Mouse (Mus musculus): ENCODE data around the gene Rnf157.
"Not testable (repeated sequence)": the region's sequence is repeated elsewhere in the genome, so short reads cannot be mapped to it uniquely, and the experiment has no call there.

Rnf157 gene

DNA sequence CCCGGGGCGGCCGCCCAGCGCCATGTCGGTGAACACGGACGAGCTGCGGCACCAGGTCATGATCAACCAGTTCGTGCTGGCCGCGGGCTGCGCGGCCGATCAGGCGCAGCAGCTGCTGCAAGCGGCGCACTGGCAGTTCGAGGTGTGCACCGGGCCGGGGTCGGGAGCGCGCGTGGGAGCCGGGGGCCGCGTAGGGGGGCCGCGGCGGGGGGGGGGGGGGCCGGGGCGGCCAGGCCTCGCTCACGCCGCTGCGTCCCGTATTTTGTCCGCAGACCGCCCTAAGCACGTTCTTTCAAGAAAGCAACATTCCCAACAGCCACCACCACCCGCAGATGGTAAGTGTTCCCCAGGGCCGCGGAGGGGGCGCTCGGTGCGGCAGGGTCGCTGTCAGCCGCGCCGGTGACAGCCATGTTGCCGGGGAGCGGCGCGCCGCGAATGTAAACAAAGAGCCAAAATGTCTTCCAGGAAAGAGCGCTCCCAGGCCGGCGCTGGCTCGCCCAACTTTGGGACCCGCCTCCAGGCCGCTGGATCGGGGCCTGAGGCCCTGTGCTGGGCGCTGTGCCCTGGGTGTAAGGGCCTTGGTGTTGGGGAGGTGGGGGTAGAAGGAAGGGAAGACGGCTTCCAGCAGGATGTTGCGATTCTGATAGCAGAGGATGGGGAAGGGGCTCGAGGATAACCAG is 21.6 kb upstream of the Rnf157 start:
- DNase-seq (ENCODE audit: low read depth, low spot score), result no peak

DNA sequence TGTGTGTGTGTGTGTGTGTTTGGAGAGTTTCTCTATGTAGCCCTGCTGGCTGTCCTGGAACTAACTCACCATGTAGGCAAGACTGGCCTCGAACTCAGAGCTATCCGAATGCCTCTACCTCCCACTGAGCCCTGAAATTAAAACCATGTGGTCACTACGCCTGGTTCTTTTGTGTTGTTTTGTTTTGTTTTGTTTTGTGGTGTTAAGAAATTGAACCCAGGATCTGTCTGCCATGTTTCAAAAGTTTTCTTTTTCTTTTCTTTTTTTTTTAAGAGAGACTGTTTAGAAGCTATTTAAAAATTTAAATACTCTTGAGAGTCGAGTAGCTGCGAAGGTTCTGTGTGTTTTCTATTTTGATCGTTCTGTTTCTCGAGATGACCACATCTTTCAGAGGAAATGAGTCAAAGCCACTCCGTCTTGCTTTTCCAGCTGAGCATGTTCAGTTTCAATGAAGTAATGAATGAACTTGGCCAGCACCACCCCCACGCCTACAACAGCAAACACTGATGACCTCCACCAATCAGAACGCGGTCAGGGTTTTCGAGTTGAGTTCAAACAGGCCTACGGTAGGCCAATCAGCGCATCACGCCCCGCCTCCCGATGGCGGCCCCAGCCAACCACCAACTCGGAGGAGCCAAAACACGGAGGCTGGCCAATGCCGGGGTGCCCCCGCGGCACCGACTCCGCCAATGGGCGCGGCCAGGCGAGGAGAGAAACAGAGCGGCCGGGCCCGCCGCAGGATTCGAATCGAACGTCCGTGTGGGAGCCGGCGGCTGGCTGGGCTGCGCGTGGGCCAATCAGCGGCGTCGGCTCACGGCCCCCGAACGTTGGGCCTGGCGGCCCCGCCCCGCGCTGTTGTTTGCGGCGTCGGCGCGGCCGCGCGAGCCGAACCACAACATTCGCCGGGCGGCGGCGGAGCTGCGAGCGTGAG is 20.8 kb upstream of the Rnf157 start, which contains the start of gene Ubald2:
Gene Ubald2 (plus strand): TSS at position 739 of the 931 bp plus-strand sequence.
- DNase-seq (ENCODE audit: low read depth, low spot score), result peak; percentile 98

DNA sequence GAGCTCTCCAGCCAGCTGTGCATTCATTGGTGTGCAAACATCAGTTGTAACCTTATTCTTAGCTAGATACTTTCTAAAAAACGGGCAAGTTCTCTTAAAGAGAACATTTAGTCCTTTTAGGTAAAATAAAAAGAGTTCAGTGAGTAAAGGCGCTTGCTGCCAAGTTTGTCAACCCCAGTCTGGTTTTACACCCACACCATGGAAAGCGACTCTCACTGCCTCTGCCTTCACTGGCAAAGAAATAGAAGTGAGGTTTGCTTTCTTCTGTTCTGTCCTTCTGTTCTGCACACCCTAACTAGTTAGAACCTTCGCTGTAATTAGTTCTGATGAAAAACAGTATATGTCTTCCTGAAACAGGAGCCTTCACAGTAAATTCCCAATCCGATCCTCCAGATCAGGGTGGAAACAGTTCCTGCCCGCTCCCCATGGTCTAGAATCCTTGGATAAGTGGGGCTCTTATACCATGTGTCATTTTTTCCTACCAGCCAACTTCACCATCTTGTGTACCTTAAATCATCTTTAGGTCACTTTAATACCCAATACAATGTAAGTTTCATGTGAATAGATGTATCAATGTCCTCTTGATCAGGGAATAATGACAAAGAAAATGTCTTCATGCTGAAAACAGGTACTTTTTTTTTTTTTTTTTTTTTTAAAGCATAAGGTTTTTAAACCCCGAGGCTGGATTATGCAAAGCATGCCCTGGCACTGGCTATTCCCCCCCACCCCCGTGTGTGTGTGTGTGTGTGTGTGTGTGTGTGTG is 19.9 kb upstream of the Rnf157 start:
- DNase-seq (ENCODE audit: low read depth, low spot score), result no peak

DNA sequence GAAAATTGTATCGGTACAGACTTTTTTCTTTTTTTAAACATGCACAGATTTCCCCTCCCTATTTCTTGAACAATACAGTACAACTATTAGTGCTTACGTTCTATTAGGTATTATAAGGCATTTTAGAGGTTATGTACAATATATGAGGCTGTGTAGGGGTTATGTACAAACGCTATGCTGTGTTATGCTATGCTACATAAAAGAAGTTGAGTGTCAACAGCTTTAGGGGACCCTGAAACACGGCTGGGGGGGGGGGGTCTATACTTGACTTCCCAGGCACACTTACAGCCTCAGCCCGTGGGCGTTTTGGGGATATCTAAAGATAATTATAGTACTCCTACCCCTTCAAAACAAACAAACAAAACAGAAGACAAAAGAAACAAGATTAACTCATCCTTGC is 19.3 kb upstream of the Rnf157 start:
- no peak for DNase-seq (ENCODE audit: low read depth, low spot score)

DNA sequence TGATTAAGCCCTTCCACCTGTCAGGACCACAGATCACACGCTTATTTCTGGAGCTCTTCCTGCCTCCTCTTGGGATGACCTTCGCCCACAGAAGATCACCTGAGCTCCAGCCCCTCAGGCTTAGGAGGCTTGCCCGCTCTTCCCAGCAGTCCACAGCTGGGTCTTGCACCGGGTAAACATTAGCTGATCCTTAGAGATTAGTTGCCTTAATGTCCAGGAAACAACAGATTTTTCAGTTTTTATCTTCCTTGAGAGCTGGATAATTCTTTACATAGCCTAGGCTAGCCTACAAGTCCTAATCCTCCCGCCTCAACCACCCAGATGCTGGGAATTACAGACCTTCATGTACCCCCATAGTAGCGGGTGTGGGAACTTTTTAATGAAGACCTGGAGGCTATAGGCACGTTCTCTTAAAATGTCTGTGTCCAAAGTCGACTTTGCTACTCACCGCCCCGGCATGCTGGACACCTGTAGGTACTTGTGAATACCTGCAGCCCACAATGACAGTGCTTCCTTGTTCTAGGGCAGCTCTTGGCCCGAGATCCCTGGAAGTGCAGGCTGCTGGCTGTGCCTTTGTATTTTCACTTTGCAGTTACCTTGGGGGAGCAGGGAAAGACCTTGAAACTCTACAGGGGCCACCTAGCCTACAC is 18.7 kb upstream of the Rnf157 start:
- DNase-seq (ENCODE audit: low read depth, low spot score), result no peak

DNA sequence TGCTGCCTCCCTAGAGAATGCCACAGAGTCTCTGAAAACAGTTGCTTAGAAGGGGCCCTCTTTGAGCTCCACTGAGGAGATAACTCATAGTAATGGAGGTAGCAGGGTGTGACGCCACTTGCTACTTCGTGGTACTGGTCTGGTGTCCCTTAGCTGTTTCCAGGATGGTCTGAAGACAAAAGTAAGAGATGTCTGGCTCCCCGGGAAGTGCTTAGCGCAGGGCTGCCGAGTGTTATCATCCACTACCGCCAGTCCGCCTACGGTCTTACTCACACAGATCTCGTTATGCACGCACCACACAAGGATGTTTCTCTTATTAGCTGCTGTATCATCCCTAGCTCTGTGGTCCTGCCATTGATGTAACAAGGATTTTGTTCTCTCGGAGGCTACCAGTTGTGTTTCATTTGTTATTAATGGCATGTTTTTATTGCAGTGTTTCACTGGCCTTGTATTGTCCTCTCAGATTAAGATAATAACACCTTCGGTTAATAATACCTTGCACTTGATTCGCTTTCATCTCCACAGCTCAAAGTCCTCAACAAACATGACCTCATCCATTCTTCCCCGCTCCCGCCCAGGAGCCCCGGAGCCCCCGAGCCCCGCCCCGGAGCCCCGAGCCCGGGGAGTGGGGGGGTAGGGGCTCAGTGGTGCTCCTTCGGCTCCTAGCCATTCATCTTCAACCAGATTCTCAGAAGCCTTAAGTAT is 18.0 kb upstream of the Rnf157 start:
- no peak for DNase-seq (ENCODE audit: low read depth, low spot score)

DNA sequence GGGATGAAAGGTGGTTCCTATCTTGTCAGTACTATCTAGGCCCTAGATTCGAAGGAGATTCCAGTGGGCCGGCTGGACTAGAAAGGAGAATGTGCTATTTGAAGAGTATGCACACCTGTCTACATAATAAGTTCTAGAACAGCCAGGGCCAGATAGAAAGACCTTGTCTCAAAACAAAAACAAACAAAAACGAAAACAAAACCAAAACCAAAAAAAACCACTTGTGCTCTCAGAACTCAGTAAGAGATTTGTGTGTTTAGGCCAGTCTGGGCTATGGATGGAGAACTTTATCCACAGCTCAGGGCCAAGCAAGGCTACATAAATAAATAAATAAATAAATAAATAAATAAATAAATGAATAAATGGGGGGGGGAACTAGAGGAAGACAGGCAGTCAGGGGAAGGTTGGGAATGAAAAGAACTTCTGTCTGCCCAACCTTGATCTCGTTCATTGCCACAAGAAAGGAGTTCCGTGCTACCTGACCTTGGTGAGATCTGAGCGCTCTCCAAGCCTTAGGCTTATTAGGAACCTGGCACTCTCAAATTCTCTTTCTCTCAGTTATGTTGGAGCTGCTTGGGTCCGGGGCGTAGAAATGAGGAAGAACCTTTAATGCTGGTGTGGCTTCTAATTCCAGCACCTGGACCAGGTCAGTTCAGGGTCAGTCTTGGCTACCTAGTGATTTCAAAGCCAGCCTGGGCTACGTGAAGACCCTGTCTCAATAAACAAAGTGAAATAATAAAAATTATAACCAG is 17.2 kb upstream of the Rnf157 start:
- no peak for DNase-seq (ENCODE audit: low read depth, low spot score)

DNA sequence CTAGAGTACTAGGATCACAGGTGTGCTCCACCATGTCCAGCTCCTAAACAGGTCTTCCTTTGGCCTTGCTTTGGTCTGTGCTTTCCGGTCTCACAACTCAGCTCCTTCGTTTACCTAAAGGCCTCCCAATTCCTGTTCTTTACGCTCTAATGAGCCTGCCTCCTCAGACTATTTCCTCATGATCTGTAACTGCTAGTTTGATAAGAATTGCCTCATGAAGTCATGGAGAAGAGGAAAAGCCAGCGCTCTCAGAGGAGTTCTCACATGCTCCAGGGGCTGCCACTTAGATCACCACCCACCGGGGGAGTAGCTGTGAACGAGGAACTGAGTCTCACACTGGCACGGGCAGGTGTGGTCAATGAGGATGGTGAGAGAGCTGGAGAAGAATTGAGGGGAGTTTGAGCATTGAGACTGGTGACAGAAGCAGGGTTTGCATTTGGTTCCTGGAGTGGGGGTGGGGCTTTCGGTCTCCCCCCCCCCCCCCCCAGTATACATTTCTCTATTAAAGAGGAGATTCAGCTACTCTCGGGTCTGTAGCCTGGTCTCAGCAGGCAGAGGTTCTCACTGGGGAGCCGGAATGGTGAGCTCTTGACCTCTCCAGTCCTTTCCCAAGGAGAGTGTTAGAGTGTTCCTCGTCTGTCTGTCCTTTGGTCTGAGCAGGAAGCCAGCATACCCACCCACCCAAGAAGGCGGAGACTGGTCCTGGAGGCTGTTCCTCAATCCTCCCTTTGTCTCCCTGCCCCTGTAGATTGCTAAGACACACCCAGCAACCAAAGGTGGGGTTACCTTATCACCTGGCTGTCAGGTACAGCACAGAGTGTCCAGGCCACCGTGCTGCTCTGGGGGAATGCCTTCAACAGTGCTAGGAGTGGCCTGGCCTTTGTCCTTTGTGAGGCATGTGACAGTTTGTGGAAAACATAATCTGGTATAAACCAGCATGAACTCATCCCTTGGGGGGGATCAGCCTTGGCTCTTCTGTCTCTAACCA is 16.3 kb upstream of the Rnf157 start:
- no peak for DNase-seq (ENCODE audit: low read depth, low spot score)

DNA sequence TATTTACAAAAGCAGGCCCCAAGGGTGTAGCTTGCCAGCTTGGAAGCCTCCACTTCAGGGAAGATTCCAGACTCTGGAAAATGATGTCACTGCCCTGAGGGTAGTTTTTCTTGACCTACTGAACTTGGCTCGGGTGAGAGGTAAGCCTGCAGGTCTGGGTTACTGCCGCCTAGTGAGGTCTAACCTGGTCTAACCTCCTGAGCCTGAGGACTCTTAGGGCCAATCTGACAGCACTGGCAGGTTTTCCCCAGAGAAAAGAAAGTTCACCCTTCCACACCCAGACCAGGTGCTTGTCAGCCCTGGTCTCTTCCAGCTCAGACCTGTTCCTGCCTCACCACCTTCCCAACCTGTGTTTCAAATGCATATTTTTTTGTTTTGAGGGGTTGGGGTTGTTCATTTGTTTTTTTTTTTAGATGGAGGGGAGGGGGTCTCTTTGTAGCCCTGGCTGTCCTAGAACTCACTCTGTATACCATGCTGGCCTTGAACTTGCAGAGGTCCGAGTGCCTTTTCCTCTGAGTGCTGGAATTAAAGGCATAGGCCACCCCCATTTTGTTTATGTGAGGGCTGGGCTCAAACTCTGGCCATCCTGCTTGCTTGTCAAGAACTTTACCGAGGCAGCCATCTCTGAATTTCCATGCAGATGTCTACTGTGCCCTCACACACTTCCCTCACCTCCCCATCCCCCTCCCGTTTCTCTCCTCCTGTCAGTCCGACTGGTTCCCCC is 14.2 kb upstream of the Rnf157 start:
- DNase-seq (ENCODE audit: low read depth, low spot score), result no peak

DNA sequence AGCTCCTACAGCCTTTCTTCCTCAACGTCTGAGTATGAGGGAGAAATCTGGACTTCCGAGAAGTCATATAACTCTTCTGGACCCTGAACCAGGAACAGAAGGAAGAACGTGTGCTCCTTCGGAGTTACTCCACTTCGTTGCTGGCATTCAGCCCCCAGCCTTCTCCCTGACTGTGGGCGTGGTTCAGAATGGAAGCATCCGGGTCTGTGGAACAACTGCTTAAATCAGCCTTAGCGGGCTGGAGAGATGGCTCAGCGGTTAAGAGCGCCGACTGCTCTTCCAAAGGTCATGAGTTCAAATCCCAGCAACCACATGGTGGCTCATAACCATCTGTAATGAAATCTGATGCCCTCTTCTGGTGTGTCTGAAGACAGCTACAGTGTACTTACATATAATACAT is 13.5 kb upstream of the Rnf157 start:
- not testable (repeated sequence) for DNase-seq (ENCODE audit: low read depth, low spot score)

DNA sequence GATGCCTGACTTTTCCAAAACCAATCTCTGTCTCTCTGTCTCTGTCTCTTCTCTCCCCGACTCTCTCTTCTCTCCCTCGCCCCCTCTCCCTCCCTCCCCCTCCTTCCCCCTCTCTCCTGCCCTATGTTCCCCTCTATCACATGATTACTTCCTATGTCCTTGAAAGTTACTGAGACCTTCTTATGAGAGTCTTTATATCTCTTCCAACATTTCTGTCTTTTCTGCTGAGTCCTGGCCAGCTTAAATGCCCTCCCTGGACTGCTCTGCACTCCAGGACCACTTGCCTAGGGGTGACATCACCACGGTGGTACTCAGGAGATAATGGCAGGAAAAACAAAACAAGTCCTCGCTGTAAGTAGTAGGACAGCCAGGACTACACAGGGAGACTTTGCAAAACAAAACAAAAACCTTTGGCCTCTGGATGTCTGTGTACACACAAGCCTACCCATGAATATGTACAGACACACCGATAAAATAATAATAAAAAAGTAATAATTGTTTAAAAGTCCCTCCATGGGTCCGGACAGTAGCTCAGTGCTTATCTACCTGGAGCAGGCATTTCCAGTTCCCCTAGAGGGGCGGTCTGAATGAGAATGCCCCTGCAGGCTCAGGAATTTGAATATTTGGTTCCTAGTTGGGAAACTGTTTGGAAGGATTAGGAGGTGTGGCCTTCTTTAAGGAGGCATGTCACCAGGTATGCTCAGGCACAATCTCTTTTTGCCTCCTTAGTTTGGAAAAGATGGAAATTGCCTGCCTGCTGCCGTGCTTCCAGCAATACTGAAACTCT is 12.0 kb upstream of the Rnf157 start:
- no peak for DNase-seq (ENCODE audit: low read depth, low spot score)

DNA sequence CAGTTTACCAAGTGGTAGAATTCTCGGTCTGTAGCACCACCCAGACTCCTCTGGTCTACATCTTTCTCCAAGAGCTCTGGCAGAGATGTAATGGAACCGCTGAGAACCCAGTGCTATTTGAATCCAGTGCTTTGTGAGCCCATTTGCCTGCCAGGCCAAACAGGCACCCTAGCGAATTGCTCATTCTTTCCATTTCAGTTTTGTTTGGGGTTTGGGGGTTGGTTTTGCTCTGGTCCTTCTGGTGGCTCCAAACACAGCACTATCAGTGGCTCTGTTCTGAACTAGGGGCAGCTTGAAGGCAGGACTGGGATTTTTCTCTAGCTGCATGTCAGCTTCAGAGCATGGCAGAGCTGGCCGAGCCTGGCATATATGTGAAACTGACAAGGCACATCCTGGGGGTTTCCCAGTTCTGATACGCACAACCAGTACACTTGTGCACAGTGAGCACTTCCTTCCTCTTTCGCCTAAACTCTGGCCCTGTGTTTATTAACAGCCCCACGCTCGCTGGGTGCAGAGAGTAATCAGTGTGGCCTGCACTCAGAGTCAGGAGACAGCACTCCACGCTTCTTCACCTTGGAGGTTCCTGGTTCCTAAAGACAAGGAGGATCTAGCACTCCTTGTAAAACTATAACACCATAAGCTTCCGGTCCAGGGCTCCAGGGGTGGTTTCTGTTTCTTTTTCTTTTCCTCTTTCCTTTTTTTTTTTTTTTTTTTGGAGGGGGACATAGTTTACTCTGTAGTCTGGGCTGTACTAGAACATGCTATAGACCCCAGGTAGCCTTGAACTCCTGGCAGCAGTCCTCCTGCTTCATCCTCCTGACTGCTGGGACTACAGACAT is 11.2 kb upstream of the Rnf157 start:
- no peak for DNase-seq (ENCODE audit: low read depth, low spot score)

DNA sequence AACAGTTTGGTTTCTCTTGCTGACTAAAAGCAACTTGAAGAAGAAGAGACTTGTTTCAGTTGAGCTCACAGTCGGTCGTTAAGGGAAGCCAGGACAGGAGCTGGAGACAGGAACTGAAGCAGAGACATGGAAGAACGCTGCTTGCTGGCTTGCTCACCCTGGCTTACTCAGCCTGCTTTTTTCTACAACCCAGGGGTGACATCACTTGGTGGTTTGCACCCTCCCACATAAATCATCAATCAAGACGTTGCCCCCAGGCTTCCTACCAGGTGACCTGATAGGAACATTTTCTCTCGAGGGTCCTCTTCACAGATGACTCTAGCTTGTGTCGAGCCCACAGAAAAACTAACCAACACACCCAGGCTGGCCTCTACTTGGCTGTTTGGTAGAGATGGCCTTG is 10.4 kb upstream of the Rnf157 start:
- DNase-seq (ENCODE audit: low read depth, low spot score), result no peak

DNA sequence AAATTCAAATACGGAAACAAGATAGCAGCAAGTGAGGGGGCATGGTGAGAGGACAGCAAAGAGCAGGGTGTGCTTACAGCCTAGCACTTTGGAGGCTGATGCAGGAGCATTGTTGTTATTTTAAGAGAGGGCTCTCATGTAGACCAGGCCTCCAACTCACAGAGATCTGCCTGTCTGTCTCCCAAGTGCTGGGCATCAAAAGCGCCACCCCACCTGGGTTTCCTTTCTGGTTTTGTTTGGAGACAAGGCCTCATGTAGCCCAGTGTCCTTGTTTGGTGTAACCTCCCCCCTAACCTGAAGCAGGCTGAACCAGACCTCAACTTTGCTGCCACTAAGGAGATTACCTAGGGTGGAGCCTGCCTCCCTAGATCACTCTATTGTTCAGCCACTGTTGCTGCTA is 9.7 kb upstream of the Rnf157 start:
- no peak for DNase-seq (ENCODE audit: low read depth, low spot score)

DNA sequence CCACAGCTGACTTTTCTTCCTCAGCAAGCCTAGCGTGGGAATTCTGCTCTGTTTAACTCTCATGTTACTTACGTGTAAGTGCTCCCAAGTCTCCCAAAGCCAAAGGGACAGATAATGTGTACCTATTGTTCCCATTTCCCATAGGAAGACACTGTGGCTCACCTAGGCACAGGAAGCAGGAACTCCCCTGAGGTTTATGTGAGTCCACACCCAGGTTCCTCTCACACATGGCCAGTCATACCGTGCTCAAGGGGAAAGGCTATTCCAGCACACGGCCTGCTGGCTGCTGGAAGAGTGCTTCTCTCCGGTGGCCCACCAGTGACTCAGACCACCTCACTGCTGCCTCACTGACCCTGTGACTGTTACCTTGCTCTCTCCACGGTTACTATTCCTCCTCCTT is 8.3 kb upstream of the Rnf157 start:
- no peak for DNase-seq (ENCODE audit: low read depth, low spot score)

DNA sequence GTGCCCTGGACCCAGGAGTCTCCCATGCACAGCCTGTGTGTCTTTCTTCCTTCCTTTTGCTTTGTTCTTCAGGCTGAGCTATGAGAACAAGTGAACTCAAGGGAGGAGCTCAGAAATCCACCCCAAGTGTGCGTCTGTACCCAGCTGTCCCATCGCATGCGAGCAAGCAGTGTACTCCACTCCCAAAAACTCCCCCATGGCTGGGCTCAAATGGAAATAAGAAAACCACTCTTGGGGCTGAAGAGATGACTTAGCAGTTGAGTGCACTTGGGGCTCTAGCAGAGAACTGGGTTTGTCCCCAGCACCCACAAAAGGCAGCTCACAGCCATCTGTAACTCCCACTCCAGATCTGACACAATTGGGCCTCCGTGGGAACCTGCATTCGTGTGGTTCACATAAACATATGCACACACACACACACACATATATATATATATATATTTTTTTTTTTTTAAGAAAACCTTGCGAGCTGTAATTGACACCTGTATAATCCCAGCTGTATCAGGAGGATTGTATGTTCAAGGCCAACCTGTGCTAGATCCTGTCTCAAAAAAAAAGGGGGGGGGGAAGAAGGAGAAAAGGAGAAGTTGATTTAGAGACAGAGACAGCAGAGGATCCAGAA is 6.1 kb upstream of the Rnf157 start:
- no peak for DNase-seq (ENCODE audit: low read depth, low spot score)

All from brain, embryonic 18.5 days (tissue).